In genomic region chr16:24527219-24527618, GRCm38 (mm10) we compare ENCODE assay signal across 27 mouse cellular contexts.
"Had no signal": no experiment of that assay in that cellular context is flagged by ENCODE, and none has a peak within 500 bp of the region (broad histone marks: within the 10 kb centered on the region; RNA-seq: fewer than 3 reads in every experiment).

No protein-coding gene starts in this region.

- ATAC-seq: hindbrain, embryonic 16.5 days; intestine, embryonic 15.5 days; intestine, postnatal 0 days; liver, embryonic 12.5 days had no signal

- H3K4me3 ChIP-seq: heart, adult 2 months; heart, embryonic 13.5 days; heart, embryonic 15.5 days; hindbrain, embryonic 10.5 days; hindbrain, embryonic 12.5 days; intestine, embryonic 15.5 days; limb, embryonic 13.5 days; limb, embryonic 15.5 days; liver, embryonic 12.5 days had no signal

- H3K4me2 ChIP-seq: heart, embryonic 11.5 days; heart, embryonic 13.5 days; heart, embryonic 15.5 days; hindbrain, embryonic 12.5 days; hindbrain, embryonic 14.5 days; intestine, embryonic 15.5 days; limb, embryonic 13.5 days; limb, embryonic 15.5 days; liver, embryonic 12.5 days had no signal

- H3K27me3 ChIP-seq: heart, embryonic 13.5 days; heart, embryonic 15.5 days; hindbrain, embryonic 12.5 days; intestine, embryonic 15.5 days; limb, embryonic 13.5 days; limb, embryonic 15.5 days; liver, embryonic 12.5 days had no signal

- H3K27ac ChIP-seq: heart, adult 2 months; heart, embryonic 13.5 days; heart, embryonic 15.5 days; hindbrain, embryonic 10.5 days; hindbrain, embryonic 12.5 days; hindbrain, embryonic 14.5 days; intestine, embryonic 15.5 days; kidney, postnatal 0 days; limb, embryonic 13.5 days; limb, embryonic 15.5 days; liver, embryonic 12.5 days; liver, embryonic 14.5 days had no signal

- H3K9ac ChIP-seq: heart, embryonic 13.5 days; heart, embryonic 15.5 days; hindbrain, embryonic 12.5 days; hindbrain, embryonic 14.5 days; intestine, embryonic 15.5 days; limb, embryonic 13.5 days; limb, embryonic 15.5 days; liver, embryonic 12.5 days; liver, embryonic 14.5 days had no signal

- H3K36me3 ChIP-seq: heart, embryonic 15.5 days; hindbrain, embryonic 10.5 days; hindbrain, embryonic 12.5 days; intestine, embryonic 15.5 days; limb, embryonic 13.5 days; limb, embryonic 15.5 days; liver, embryonic 12.5 days had no signal

- H3K4me1 ChIP-seq: heart, embryonic 13.5 days; heart, embryonic 15.5 days; hindbrain, embryonic 10.5 days; hindbrain, embryonic 12.5 days; intestine, embryonic 15.5 days; limb, embryonic 15.5 days; liver, embryonic 12.5 days had no signal

- H3K9me3 ChIP-seq: heart, embryonic 13.5 days; heart, embryonic 15.5 days; hindbrain, embryonic 12.5 days; intestine, embryonic 15.5 days; limb, embryonic 13.5 days; limb, embryonic 15.5 days; liver, embryonic 12.5 days had no signal

- DNase-seq: gastrocnemius, postnatal 14 days; gastrocnemius, postnatal 36 days; heart, adult 11 months; heart, adult 2 months; heart, postnatal 14 days; heart, postnatal 4 days; kidney, adult 18-20 months; kidney, adult 8-10 months; kidney, postnatal 14 days; kidney, postnatal 36 days; layer of hippocampus, adult 9-11 months; layer of hippocampus, postnatal 36 days; left cerebral cortex, postnatal 4 days had no signal
